Mouse (Mus musculus) cortical plate, adult 2 months (tissue): Measurements from ENCODE around the gene Syna.

Source experiments
- CTCF ChIP-seq: fragments of 200-500 bp; IDR thresholded peaks from 2 replicates; pipeline ENCODE4 v1.5.1; 2011; ENCODE audit warnings: mild to moderate bottlenecking, control low read depth, low read length; ENCODE audit not compliant: insufficient read depth; ENCODE audit errors: extremely low read depth
- POLR2A ChIP-seq: fragments of 200-500 bp; IDR thresholded peaks from 2 replicates; pipeline ENCODE4 v1.6.1; 2011; ENCODE audit warnings: mild to moderate bottlenecking, low read length, control low read depth; ENCODE audit not compliant: insufficient read depth; ENCODE audit errors: extremely low read depth

DNA sequence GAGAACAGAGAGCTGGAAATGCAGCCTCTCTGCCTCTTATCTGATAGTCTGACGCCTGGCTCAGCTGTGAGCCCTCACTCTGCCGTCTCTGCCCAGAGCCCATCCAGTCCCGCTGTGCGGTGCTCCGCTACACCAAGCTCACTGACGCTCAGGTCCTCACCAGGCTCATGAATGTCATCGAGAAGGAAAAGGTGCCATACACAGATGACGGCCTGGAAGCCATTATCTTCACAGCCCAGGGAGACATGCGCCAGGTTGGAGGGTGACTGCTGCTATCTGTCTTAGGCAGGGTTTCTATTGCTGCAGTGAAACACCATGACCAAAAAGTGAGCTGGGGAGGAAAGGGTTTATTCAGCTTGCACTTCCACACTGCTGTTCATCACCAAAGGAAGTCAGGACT is 33.1 kb upstream of the Syna start:
- TF ChIP-seq CTCF = no peak
- TF ChIP-seq POLR2A = no peak
